Mouse (Mus musculus) cerebellum, adult 9-10 months (tissue): Measurements from ENCODE around the gene Tmem190.
"Not testable (repeated sequence)": the region's sequence is repeated elsewhere in the genome, so short reads cannot be mapped to it uniquely, and the experiment has no call there.

Experiments used
- DNase-seq: peaks from one replicate; pipeline ENCODE4 v3.0.0; 2022

The Tmem190 gene

DNA sequence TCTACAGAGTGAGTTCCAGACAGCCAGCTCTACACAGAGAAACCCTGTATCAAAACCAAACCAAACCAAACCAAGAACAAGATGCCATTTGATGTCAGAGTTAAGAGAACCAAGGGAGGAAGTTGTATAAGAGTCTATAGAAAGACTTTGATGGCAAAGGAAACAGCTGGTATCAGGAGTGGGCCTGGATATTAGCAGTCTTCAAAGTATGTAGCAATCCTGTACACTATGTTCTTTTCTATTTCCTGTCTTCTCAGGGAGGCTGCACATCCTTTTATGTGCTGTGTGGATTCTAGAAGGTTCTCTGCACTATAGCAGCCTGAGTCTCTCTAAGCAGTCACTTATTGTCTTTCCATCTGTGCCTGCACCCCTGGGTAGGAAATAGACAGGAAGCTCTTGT lies 33.8 kb downstream of the Tmem190 start:
- DNase-seq, result no peak

DNA sequence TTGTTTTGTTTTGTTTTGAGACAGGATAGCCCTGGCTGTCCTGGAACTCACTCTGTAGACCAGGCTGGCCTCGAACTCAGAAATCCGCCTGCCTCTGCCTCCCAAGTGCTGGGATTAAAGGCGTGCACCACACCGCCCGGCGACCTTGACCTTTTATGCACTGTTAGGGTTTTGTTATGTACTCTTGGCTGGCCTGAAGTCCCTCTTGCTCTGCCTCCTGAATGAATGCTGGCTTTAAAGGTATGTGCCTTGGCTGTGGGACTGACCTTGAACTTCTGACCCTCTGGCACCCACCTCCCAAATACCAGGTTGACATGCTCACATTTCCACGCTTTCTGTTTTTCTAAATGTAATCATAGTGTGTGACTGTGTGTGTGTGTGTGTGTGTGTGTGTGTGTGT lies 38.2 kb downstream of the Tmem190 start:
- DNase-seq, result not testable (repeated sequence)

- DNase-seq, result no peak
Measured at GRCm38 (mm10) chr7:4821690-4822089, 39.0 kb downstream of the Tmem190 start.

DNA sequence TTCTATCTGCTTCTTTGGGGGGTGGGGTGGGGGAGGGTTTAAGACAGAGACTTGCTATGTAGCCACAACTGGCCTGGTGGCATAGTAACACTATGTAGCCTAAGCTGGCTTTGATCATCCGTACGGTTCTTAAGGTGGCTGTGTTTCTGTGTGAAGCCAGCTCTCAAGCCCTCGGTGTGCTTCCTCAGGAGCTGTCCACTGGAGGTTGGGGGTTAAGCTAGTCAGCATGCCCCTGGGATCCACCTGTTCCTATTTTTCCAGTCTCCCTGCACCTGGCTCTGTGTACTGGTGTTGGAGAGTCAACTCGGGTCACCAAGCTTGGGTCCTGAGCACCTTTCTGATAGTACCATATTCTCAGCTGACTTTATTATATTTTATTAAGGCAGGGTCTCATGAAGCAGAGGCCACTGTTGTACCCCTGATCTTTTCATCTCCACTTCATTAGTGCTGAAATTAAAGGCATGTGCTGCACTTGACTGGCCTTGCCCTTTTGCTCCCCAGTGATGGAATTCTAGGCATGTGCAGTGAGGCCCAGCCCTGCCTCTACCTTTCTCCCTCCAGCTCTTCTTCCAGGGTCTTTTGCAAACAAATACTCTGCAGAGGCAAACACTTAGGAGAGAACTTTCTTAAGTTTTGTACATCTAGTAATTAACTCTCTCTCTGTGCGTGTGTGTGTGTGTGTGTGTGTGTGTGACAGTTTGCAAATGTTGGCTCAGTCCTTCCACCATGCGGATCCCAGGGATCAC lies 39.6 kb downstream of the Tmem190 start:
- no peak for DNase-seq

GRCm38 (mm10) chr7:4825365-4825764 lies 42.6 kb downstream of the Tmem190 start:
- no peak for DNase-seq

- no peak for DNase-seq
Measured at GRCm38 (mm10) chr7:4830476-4830875, 47.7 kb downstream of the Tmem190 start.
